Mouse (Mus musculus): ENCODE results near the gene Sppl2c. TPM values are rescaled to one million over a fixed set of nuclear protein-coding genes. Genes with fewer than 3 reads are reported as not detected.

The Sppl2c gene
- polyA plus RNA-seq (2016; fragmentation: Nextera tagmentation; extraction: Ambion mirVana) = not detected in 2 replicates

GRCm38 (mm10) chr11:104186135-104186836 is at the start of gene Sppl2c:
Gene Sppl2c, plus strand, starts transcription at chr11:104186327.
- no peak for ATAC-seq (ENCODE audit: low FRiP score)
- no peak within 1 kb of the TSS for H3K4me3 ChIP-seq (replicated peaks)
- no peak within 1 kb of the TSS for H3K9ac ChIP-seq
- H3K9me3 ChIP-seq = no peaks in the 10 kb centered on the region
- H3K4me2 ChIP-seq = no peak within 1 kb of the TSS
- H3K27me3 ChIP-seq = no peaks in the 10 kb centered on the region
- no peak within 1 kb of the TSS for H3K27ac ChIP-seq
- H3K36me3 ChIP-seq (replicated peaks) = no peaks in the 10 kb centered on the region
- 84% methylated on average over 13 of the region's 13 CpGs for WGBS
- no peaks in the 10 kb centered on the region for H3K4me1 ChIP-seq

DNA sequence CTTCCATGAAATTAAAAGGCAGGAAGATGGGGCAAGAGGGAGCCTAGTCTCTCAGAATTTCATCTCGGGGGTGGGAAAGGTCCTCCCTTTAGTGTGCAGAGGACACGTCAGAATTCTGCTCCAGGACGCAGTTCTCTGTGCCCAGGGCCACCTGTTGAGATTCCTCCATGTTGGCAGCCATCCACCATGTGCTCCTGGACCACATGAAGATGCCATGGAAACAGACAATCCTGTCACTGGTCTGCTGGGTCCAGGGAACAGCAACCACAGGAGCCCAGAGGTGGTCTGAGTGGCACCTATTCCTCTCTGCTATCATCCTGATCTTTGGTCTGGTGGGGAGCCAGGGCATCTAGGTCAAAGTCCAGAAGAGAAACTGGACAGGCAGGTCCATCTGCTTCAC is 47.2 kb upstream of the Sppl2c start:
- WGBS = 80% methylated on average over 3 of the region's 3 CpGs

GRCm38 (mm10) chr11:104144930-104145329 is 41.2 kb upstream of the Sppl2c start:
- Histone ChIP-seq H3K9ac (no peak overlapping the region), H3K4me2 (no peak overlapping the region), H3K27ac (no peak overlapping the region), H3K4me1 (no peaks in the 10 kb centered on the region), H3K4me3 (replicated peaks) (no peak overlapping the region), H3K27me3 (peaks cover 6% of the 10 kb centered on the region; the same call in 1 of the 2 replicates), H3K36me3 (replicated peaks) (no peaks in the 10 kb centered on the region), H3K9me3 (no peaks in the 10 kb centered on the region)
- ATAC-seq (ENCODE audit: low FRiP score) = no peak
- 97% methylated on average over 1 of the region's 1 CpGs for WGBS

More for the DNA sequence above, 47.2 kb upstream of the Sppl2c start:
- no peak for ATAC-seq (ENCODE audit: low FRiP score)
- Histone ChIP-seq H3K9ac (no peak overlapping the region), H3K4me2 (no peak overlapping the region), H3K27ac (no peak overlapping the region), H3K4me1 (0 out of 2 replicates have a peak, but pooled peaks cover under 1% of the 10 kb centered on the region), H3K9me3 (no peaks in the 10 kb centered on the region), H3K36me3 (replicated peaks) (no peaks in the 10 kb centered on the region), H3K27me3 (peaks cover 35% of the 10 kb centered on the region), H3K4me3 (replicated peaks) (no peak overlapping the region)

GRCm38 (mm10) chr11:104148787-104149186 is 37.3 kb upstream of the Sppl2c start:
- Histone ChIP-seq H3K36me3 (replicated peaks) (no peaks in the 10 kb centered on the region), H3K27me3 (peaks cover 15% of the 10 kb centered on the region; the same call in 1 of the 2 replicates), H3K9me3 (no peaks in the 10 kb centered on the region), H3K4me3 (replicated peaks) (no peak overlapping the region), H3K27ac (no peak overlapping the region), H3K4me1 (peaks cover 2% of the 10 kb centered on the region; the same call in 1 of the 2 replicates), H3K9ac (no peak overlapping the region), H3K4me2 (no peak overlapping the region)
- ATAC-seq (ENCODE audit: low FRiP score) = no peak
- WGBS = 75% methylated on average over 7 of the region's 7 CpGs

- peaks cover 5% of the 10 kb centered on the region for H3K4me1 ChIP-seq
- no peak overlapping the region for H3K9ac ChIP-seq
- no peak for ATAC-seq (ENCODE audit: low FRiP score)
- no peak overlapping the region for H3K4me2 ChIP-seq
- H3K9me3 ChIP-seq = no peaks in the 10 kb centered on the region
- H3K4me3 ChIP-seq (replicated peaks) = no peak overlapping the region
- 31% methylated on average over 5 of the region's 5 CpGs for WGBS
- no peaks in the 10 kb centered on the region for H3K36me3 ChIP-seq (replicated peaks)
- no peak overlapping the region for H3K27ac ChIP-seq
- H3K27me3 ChIP-seq = peaks cover 15% of the 10 kb centered on the region; the same call in 1 of the 2 replicates
Observed at GRCm38 (mm10) chr11:104150911-104151310, 35.2 kb upstream of the Sppl2c start.

GRCm38 (mm10) chr11:104154332-104154731 is 31.8 kb upstream of the Sppl2c start:
- H3K36me3 ChIP-seq (replicated peaks) = no peaks in the 10 kb centered on the region
- no peak overlapping the region for H3K4me2 ChIP-seq
- ATAC-seq (ENCODE audit: low FRiP score) = no peak
- H3K27ac ChIP-seq = no peak overlapping the region
- peaks cover 20% of the 10 kb centered on the region for H3K4me1 ChIP-seq
- H3K9ac ChIP-seq = no peak overlapping the region
- H3K27me3 ChIP-seq = peaks cover 19% of the 10 kb centered on the region
- 57% methylated on average over 4 of the region's 4 CpGs for WGBS
- H3K9me3 ChIP-seq = no peaks in the 10 kb centered on the region
- H3K4me3 ChIP-seq (replicated peaks) = no peak overlapping the region

GRCm38 (mm10) chr11:104154820-104155635 is 31.1 kb upstream of the Sppl2c start:
- H3K9me3 ChIP-seq = no peaks in the 10 kb centered on the region
- 62% methylated on average over 9 of the region's 9 CpGs for WGBS
- no peak for ATAC-seq (ENCODE audit: low FRiP score)
- no peak overlapping the region for H3K4me3 ChIP-seq (replicated peaks)
- H3K4me2 ChIP-seq = no peak overlapping the region
- peaks cover 20% of the 10 kb centered on the region for H3K4me1 ChIP-seq
- no peaks in the 10 kb centered on the region for H3K36me3 ChIP-seq (replicated peaks)
- no peak overlapping the region for H3K9ac ChIP-seq
- H3K27me3 ChIP-seq = peaks cover 19% of the 10 kb centered on the region
- H3K27ac ChIP-seq = no peak overlapping the region

DNA sequence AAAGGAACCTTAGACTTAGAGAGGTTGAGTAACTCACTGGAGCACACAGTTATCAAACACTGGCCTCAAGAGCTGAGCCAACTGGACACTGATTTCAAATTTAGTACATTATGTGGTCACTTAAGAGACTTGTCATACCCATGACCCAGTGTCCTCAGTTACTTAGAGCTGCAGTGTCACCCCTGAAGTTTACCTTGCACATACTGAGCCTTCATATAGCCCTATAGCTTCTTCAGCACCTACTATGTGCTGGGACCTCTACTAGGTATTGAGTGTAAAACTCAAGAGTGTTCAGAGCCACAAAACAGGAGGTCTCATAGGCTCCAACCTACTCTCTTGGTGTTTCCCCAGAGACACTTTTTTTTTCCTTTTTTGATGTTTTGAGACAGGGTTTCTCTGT is 30.2 kb upstream of the Sppl2c start:
- Histone ChIP-seq H3K4me3 (replicated peaks) (no peak overlapping the region), H3K9me3 (no peaks in the 10 kb centered on the region), H3K9ac (no peak overlapping the region), H3K27me3 (peaks cover 19% of the 10 kb centered on the region), H3K4me2 (no peak overlapping the region), H3K27ac (no peak overlapping the region), H3K36me3 (replicated peaks) (no peaks in the 10 kb centered on the region), H3K4me1 (peaks cover 20% of the 10 kb centered on the region)
- ATAC-seq (ENCODE audit: low FRiP score) = no peak

DNA sequence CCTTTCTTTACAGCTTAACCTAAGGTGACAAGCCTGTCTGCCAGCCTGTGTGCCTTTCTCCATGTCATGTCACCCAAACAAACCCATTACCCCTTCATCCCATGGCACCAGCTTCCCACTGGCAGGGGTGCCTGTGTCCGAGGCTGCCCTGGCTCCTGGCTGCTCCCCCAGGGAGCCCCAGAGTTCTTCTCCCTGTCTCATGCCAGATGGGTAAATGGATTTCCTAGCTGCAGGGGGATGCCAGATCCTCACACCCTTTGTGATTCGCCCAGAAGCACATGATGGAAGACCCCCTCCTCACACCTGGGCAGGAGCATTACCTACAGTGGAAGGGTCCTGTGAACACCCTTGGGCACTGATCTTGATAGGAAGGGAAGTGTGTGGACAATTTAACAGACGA is 29.7 kb upstream of the Sppl2c start:
- no peak overlapping the region for H3K9ac ChIP-seq
- H3K4me1 ChIP-seq = peaks cover 18% of the 10 kb centered on the region
- no peaks in the 10 kb centered on the region for H3K36me3 ChIP-seq (replicated peaks)
- H3K27ac ChIP-seq = no peak overlapping the region
- ATAC-seq (ENCODE audit: low FRiP score) = no peak
- no peaks in the 10 kb centered on the region for H3K9me3 ChIP-seq
- H3K27me3 ChIP-seq = peaks cover 19% of the 10 kb centered on the region
- H3K4me2 ChIP-seq = no peak overlapping the region
- WGBS = 72% methylated on average over 3 of the region's 3 CpGs
- no peak overlapping the region for H3K4me3 ChIP-seq (replicated peaks)

DNA sequence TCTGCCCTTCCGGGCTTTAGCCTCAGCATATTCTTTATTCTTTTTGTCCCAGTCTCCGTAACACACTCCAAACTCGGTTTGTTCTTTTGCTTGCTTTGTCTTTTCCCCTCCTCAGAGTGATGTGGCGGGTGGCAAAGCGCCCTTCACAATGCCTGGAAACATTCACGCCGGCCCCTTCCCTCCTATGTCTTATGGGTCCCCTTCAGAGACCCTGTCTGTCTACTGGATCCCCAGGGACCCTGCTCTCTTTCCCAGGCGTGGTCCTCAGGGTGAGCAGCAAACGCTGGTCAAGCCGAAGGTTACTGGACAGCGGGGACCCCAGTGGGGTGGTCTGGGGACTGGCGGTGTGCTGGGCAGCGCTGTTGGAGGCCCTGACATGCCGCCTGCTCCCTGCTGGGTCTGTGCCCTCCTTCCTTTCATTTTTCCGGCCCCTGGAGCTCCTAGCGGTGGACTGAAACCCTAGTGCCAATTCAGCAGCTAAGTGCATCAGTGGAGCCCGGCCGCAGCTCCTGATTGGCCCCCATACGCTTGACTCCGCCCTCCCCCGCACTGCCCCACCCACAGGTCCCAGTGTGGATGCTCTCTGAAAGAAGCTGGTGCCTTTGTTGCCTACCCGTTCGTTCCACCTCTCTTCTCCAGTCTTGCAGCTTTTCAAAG is 28.4 kb upstream of the Sppl2c start:
- WGBS = 1% methylated on average over 23 of the region's 23 CpGs
- peak overlapping the region; percentile 62 for H3K9ac ChIP-seq
- peaks cover 15% of the 10 kb centered on the region for H3K27me3 ChIP-seq
- ATAC-seq (ENCODE audit: low FRiP score) = peak; percentile 96
- peaks cover 18% of the 10 kb centered on the region for H3K4me1 ChIP-seq
- no peaks in the 10 kb centered on the region for H3K36me3 ChIP-seq (replicated peaks)
- H3K4me3 ChIP-seq (replicated peaks) = peak overlapping the region; percentile 44
- H3K9me3 ChIP-seq = no peaks in the 10 kb centered on the region
- H3K27ac ChIP-seq = peak overlapping the region; percentile 85
- peak overlapping the region; percentile 78 for H3K4me2 ChIP-seq

DNA sequence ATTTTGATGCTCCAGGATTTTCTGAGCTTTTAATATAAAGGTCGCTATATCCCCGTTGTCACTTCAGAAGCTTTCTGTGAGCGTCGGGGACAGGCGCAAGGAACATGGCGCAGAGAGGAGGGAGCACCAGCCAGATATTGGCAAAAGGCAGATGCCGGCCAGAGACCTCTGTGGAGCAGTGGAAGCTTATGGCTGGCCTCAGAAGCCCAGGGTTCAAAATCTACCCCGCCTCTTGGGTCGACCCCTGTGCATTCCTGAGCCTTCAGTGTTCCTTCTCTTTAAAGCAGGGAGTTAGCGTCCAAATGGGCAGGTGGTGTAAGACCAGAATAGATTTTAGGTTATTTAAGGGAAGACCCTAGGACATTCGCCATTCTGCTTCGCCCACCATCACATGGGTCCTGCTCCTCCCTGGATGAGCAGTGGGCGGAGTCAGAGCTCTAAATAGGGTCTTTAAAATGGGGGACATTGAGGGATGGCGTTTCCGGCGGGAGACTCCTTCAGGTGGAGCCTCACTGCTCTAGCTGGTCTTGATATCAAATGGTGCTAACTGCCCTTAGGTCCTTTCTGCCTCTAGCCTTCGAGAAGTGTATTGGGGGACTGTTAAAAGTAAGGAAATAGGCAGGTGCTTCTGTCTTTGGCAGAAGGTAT is 27.7 kb upstream of the Sppl2c start:
- H3K9me3 ChIP-seq = no peaks in the 10 kb centered on the region
- peak overlapping the region; percentile 78 for H3K4me2 ChIP-seq
- H3K9ac ChIP-seq = peak overlapping the region; percentile 62
- no peaks in the 10 kb centered on the region for H3K36me3 ChIP-seq (replicated peaks)
- peak overlapping the region; percentile 44 for H3K4me3 ChIP-seq (replicated peaks)
- peak overlapping the region; percentile 85 for H3K27ac ChIP-seq
- WGBS = 6% methylated on average over 17 of the region's 17 CpGs
- peaks cover 10% of the 10 kb centered on the region for H3K27me3 ChIP-seq
- peak; percentile 61 for ATAC-seq (ENCODE audit: low FRiP score)
- peaks cover 18% of the 10 kb centered on the region for H3K4me1 ChIP-seq

DNA sequence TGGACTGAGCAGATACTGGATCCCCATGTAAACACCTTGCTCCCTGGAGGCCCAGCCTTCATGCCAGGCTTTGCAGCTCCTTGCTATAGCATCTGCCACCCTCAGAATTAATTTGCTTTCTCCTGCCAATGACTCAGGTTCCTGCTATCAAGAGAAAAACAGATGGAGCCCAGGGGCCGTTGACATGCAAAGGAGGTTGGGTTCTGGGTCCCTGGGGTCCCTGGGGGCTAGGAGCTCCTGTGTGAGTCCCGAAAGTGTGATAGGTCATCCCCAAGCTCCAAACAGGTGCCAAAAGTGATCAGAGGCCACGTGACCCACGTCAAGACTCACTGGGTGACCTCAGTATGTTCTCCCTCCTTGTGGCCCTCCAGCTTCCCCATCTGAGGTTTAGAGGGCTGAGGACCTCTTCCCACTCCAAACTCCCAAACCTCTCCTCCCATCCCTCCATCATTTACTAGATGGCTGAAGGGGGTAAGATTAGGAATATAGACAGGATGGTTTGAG is 26.3 kb upstream of the Sppl2c start:
- no peak for ATAC-seq (ENCODE audit: low FRiP score)
- WGBS = 83% methylated on average over 4 of the region's 4 CpGs
- Histone ChIP-seq H3K27me3 (peaks cover 10% of the 10 kb centered on the region), H3K4me1 (peaks cover 18% of the 10 kb centered on the region), H3K9ac (no peak overlapping the region), H3K4me2 (no peak overlapping the region), H3K36me3 (replicated peaks) (no peaks in the 10 kb centered on the region), H3K9me3 (no peaks in the 10 kb centered on the region), H3K27ac (no peak overlapping the region), H3K4me3 (replicated peaks) (no peak overlapping the region)

Data from forebrain, embryonic 12.5 days (tissue).